Mouse (Mus musculus): ENCODE measurements at regions not wholly inside any gene's neighbourhood (a gene's known extent, or its start where the extent isn't known, plus 50 kb on each side); places are given as distances from the start of the nearest gene placed in this dataset.

DNA sequence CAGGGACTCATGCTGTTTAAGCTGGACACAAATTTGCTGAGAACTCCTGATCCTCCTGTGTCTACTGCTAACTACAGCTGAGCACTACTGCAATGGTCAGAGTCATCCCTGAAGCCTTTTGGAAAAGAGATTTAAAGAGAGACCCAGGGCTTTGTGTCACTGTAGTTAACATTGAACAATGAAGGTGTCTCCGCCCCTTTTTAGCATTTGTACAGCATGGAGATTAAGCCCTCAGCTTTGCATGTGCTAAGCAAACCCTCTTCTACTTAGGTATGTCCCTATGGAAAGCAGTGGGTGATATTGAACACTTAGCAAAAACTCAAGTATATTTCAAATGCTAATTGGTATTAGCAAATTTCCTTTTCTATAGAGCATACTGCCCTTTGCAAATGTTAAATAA lies 231.6 kb downstream of the Etaa1 start:
- no peak overlapping the region for H3K9ac ChIP-seq
- H3K4me3 ChIP-seq = no peak overlapping the region
- 81% methylated on average over 1 of the region's 1 CpGs for WGBS
- H3K27ac ChIP-seq (replicated peaks) = no peak overlapping the region
- no peaks in the 10 kb centered on the region for H3K4me1 ChIP-seq (replicated peaks)
- ATAC-seq (ENCODE audit: low FRiP score, low read depth) = no peak
- no peaks in the 10 kb centered on the region for H3K9me3 ChIP-seq
- no peak overlapping the region for H3K4me2 ChIP-seq
- H3K36me3 ChIP-seq = no peaks in the 10 kb centered on the region
- no peaks in the 10 kb centered on the region for H3K27me3 ChIP-seq

DNA sequence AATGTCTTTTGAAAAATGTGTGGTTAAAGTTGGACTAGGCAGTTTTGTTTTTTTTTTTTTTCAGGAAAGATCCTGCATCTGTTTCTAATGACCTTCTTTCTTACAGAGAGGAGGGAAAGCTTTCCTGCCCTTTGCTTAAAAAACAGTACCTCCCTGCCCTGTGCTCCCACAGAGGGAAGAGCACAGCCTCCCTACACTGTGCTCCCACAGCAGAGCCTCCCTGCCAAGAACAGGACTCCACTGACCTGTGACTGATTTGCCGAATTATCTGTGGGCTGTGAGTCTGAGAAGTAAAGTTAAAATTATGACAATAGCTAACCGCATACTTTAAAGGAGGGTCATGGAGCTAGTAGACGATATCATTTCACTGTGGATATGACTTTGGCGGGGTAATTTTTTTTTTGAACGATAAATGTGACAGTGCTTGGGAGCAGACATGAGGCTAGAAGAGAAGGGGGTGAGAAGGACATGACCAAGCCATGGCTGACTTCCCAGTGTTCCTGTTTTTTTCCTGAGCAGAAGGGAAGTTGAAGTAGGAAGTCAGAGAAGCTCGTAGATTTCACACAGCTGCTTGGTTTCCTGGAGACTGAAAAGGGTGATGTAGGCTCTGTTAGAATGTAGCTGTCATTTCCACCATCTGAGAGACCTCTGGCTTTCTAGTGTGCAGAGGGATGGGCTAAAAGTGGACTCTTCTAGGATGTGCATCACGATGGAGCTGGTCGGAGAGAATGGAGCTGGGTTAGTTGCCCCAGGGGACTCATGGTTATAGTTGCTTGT lies 226.2 kb downstream of the Etaa1 start:
- Histone ChIP-seq H3K9me3 (no peaks in the 10 kb centered on the region), H3K4me1 (replicated peaks) (no peaks in the 10 kb centered on the region), H3K27ac (replicated peaks) (no peak overlapping the region), H3K27me3 (no peaks in the 10 kb centered on the region), H3K4me3 (no peak overlapping the region), H3K36me3 (no peaks in the 10 kb centered on the region), H3K9ac (no peak overlapping the region), H3K4me2 (no peak overlapping the region)
- no peak for ATAC-seq (ENCODE audit: low FRiP score, low read depth)
- WGBS = 63% methylated on average over 8 of the region's 8 CpGs

DNA sequence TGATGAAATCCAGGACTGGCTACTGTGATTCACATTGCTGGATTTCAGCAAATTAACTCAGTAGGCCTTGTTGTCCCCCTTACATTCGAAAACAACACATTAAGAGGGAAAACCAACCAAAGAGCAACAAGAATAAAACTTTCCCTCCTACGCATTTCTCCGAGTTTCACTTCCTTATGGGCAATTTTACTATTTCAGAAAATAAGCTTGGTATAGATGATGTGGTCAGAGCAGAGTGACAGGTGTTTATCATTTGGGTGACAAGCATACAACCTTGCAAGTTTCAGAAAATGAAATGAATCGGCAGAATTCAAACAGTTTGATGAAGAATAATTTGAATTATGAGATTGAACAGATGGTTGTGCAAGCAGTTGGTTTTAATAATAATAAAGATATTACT lies 220.6 kb downstream of the Etaa1 start:
- H3K27me3 ChIP-seq = no peaks in the 10 kb centered on the region
- WGBS = 94% methylated on average over 4 of the region's 4 CpGs
- H3K9ac ChIP-seq = no peak overlapping the region
- ATAC-seq (ENCODE audit: low FRiP score, low read depth) = no peak
- H3K36me3 ChIP-seq = no peaks in the 10 kb centered on the region
- H3K9me3 ChIP-seq = no peaks in the 10 kb centered on the region
- no peak overlapping the region for H3K27ac ChIP-seq (replicated peaks)
- no peak overlapping the region for H3K4me3 ChIP-seq
- no peak overlapping the region for H3K4me2 ChIP-seq
- H3K4me1 ChIP-seq (replicated peaks) = no peaks in the 10 kb centered on the region

DNA sequence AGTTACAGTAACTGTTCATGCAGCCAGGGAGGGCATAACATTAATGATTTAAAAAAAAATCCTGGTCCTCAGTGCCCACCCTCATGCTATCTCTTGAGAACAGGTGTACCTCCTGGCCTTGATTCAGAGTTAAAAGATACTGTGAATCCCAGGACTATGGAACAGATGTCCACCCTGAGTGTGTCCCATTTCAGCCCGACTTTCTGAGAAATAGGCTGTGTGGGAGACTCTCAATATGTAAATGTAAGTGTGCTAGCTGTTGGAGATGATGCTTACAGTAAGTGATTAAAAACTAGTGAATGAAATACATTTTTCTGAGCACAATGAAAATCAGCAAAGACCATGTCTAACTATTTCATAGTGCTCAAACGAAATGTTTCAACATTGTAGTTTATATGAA lies 219.2 kb downstream of the Etaa1 start:
- no peak overlapping the region for H3K9ac ChIP-seq
- H3K27me3 ChIP-seq = no peaks in the 10 kb centered on the region
- no peaks in the 10 kb centered on the region for H3K9me3 ChIP-seq
- ATAC-seq (ENCODE audit: low FRiP score, low read depth) = no peak
- no peak overlapping the region for H3K27ac ChIP-seq (replicated peaks)
- no peak overlapping the region for H3K4me3 ChIP-seq
- H3K4me1 ChIP-seq (replicated peaks) = no peaks in the 10 kb centered on the region
- no peaks in the 10 kb centered on the region for H3K36me3 ChIP-seq
- WGBS = 82% methylated on average over 2 of the region's 2 CpGs
- no peak overlapping the region for H3K4me2 ChIP-seq

DNA sequence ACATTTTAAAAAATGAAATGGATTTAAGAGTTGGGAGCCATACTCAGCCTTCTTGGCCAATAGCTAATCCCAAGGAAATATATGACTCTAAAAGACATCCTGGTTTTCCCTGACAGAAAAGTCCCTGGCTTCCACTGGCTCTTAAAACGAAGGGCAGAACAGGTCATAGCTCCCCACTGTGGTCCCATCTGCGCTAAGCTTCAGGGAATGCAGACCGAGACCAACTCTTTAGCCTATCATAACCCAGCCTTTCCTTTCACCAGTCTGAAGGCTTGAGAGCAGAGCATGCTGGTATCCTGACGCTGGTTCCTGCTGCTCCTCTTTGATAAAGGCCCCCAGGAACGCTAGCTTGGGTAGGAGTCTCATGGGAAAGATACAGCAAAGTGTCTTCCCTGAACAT lies 214.8 kb downstream of the Etaa1 start:
- Histone ChIP-seq H3K9ac (no peak overlapping the region), H3K4me3 (no peak overlapping the region), H3K27me3 (no peaks in the 10 kb centered on the region), H3K4me2 (no peak overlapping the region), H3K27ac (replicated peaks) (no peak overlapping the region), H3K4me1 (replicated peaks) (no peaks in the 10 kb centered on the region), H3K9me3 (no peaks in the 10 kb centered on the region), H3K36me3 (no peaks in the 10 kb centered on the region)
- ATAC-seq (ENCODE audit: low FRiP score, low read depth) = no peak
- 48% methylated on average over 5 of the region's 5 CpGs for WGBS

DNA sequence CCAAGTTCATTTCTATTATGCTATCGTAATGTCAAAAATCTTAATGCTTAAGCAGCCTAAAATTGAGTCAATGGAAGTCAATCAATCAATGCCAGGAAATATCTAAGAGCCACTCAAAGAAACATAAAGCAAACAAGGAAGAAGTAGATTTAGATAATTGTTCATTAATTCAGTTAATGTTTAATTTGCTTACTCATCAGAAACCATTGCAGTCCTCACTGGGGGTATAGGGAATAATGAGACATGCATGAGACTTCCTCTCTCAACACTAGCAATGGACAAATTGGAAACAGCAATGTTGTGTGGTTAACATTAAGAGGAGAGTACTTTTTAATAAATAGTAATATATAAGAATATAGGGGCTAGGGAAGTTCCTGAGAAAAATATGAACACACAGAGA lies 209.9 kb downstream of the Etaa1 start:
- Histone ChIP-seq H3K36me3 (no peaks in the 10 kb centered on the region), H3K4me1 (replicated peaks) (no peaks in the 10 kb centered on the region), H3K27me3 (no peaks in the 10 kb centered on the region), H3K4me2 (no peak overlapping the region), H3K27ac (replicated peaks) (no peak overlapping the region), H3K9ac (no peak overlapping the region), H3K4me3 (no peak overlapping the region), H3K9me3 (no peaks in the 10 kb centered on the region)
- WGBS = 96% methylated on average over 1 of the region's 1 CpGs
- no peak for ATAC-seq (ENCODE audit: low FRiP score, low read depth)

DNA sequence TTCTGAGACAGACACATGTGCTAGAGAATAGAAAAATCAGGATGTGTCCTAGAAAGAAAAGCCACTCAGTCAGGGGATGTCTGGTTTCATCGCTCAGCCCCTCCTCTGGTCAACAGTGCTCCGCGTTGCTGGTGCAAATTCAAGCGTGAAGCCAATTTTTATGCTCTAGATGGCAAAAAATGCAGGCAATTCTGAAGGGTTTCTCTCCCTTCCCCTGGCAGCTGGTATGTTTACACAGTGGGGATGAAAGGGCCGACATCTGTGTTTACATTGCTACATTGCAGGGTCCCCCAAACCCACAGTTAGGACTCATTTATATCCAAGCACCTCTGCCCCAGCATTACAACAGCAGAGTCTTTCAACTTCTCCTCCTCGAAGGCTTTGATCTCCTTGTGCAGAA lies 203.3 kb downstream of the Etaa1 start:
- H3K27ac ChIP-seq (replicated peaks) = no peak overlapping the region
- 10% methylated on average over 6 of the region's 6 CpGs for WGBS
- ATAC-seq (ENCODE audit: low FRiP score, low read depth) = no peak; the same call in 1 of the 2 replicates

DNA sequence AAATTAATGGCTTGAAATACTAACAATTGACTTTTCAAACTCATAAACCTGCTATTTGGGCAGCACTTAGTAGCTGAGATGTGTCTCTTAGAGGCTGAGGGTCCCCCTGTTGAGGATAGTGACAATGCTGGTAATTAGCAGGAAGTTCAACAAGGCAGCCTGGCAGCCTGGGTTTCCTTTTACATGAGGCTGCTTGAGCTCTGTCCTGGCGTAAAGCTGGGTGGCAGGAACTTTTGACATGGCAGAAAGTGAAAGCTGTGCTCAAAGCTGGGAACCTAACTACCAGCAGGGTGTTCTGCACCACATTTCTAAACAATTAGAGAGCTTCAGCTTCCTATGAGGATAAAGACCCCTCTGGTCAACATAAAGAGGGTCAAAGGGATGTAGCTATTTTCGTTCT lies 194.5 kb downstream of the Etaa1 start:
- ATAC-seq (ENCODE audit: low FRiP score, low read depth) = no peak
- 52% methylated on average over 2 of the region's 2 CpGs for WGBS
- H3K36me3 ChIP-seq = no peaks in the 10 kb centered on the region

More for the DNA sequence above, 203.3 kb downstream of the Etaa1 start:
- H3K36me3 ChIP-seq = no peaks in the 10 kb centered on the region
- H3K4me3 ChIP-seq = no peak overlapping the region
- no peaks in the 10 kb centered on the region for H3K9me3 ChIP-seq
- H3K4me2 ChIP-seq = no peak overlapping the region
- no peaks in the 10 kb centered on the region for H3K27me3 ChIP-seq
- H3K9ac ChIP-seq = no peak overlapping the region
- peaks cover 4% of the 10 kb centered on the region; the same call in 1 of the 2 replicates for H3K4me1 ChIP-seq (replicated peaks)

DNA sequence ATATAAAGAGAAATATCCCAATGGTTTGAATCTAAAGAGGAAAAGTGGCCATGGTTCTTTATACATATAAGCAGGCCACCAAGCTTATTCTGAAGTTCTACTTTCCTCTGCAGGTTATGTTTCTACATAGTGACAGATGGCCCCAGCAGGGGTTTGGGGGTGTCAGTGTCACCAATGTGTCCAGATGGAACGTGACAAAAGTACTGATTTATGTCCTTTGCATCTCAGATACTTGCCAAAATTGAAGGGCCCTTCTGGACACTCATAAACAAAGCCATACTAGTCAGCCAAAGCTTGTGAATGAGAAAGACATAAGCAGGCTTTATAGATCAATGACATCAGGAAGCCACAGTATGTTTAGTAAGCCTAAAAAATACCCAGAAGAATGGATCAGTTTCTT lies 190.3 kb downstream of the Etaa1 start:
- H3K9ac ChIP-seq = no peak overlapping the region
- H3K4me1 ChIP-seq (replicated peaks) = no peaks in the 10 kb centered on the region
- no peaks in the 10 kb centered on the region for H3K27me3 ChIP-seq
- no peaks in the 10 kb centered on the region for H3K36me3 ChIP-seq
- H3K4me3 ChIP-seq = no peak overlapping the region
- no peaks in the 10 kb centered on the region for H3K9me3 ChIP-seq
- H3K27ac ChIP-seq (replicated peaks) = no peak overlapping the region
- ATAC-seq (ENCODE audit: low FRiP score, low read depth) = no peak
- WGBS = 46% methylated on average over 1 of the region's 1 CpGs
- H3K4me2 ChIP-seq = no peak overlapping the region

More for the DNA sequence above, 194.5 kb downstream of the Etaa1 start:
- H3K27me3 ChIP-seq = no peaks in the 10 kb centered on the region
- H3K4me3 ChIP-seq = no peak overlapping the region
- H3K4me1 ChIP-seq (replicated peaks) = no peaks in the 10 kb centered on the region
- no peak overlapping the region for H3K27ac ChIP-seq (replicated peaks)
- no peak overlapping the region for H3K9ac ChIP-seq
- no peaks in the 10 kb centered on the region for H3K9me3 ChIP-seq
- no peak overlapping the region for H3K4me2 ChIP-seq

DNA sequence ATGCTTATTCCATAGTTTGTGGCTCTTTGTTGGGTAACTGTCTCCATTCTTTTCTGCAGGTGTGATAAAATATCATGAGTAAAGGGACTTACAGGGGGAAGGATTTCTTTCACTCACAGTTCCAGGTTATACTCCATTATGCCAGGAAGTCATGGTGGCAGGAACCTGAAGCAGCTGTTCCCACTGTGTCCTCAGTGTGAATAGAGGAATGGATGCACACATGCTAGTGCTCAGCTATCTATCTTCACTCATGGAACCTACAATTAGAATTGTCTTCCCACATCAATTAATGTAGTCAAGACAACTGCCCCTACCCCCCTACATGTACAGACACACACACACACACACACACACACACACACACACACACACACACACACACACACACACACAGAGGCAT lies 189.5 kb downstream of the Etaa1 start:
- no peak for ATAC-seq (ENCODE audit: low FRiP score, low read depth)
- no peaks in the 10 kb centered on the region for H3K4me1 ChIP-seq (replicated peaks)
- no peaks in the 10 kb centered on the region for H3K27me3 ChIP-seq
- no peak overlapping the region for H3K4me3 ChIP-seq
- no peaks in the 10 kb centered on the region for H3K9me3 ChIP-seq
- no peak overlapping the region for H3K9ac ChIP-seq
- H3K4me2 ChIP-seq = no peak overlapping the region
- no peaks in the 10 kb centered on the region for H3K36me3 ChIP-seq
- no peak overlapping the region for H3K27ac ChIP-seq (replicated peaks)

DNA sequence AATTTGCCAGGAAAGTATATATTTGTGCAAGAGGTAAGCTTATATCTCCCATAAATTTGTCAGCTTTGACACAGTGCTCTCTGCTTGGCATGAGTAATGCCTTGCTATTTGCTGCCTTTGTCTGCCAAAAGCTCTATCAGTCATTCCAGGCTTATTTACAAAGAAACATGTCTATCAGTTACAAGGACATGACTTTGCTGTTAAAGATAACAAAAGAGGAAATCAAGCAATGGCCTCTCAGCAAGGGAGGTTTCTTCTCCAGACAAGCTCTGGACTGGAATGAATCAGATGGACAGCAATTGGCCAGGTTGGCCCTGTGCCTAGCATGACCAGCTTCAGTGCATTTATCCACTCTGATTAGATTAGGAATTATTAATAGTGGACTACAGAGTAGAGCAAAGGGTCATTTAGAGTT lies 185.3 kb downstream of the Etaa1 start:
- no peak overlapping the region for H3K9ac ChIP-seq
- H3K4me3 ChIP-seq = no peak overlapping the region
- no peak overlapping the region for H3K4me2 ChIP-seq
- H3K4me1 ChIP-seq (replicated peaks) = no peaks in the 10 kb centered on the region
- H3K27me3 ChIP-seq = no peaks in the 10 kb centered on the region
- H3K36me3 ChIP-seq = no peaks in the 10 kb centered on the region
- H3K9me3 ChIP-seq = no peaks in the 10 kb centered on the region
- H3K27ac ChIP-seq (replicated peaks) = no peak overlapping the region
- peak; percentile 48; the same call in 1 of the 2 replicates for ATAC-seq (ENCODE audit: low FRiP score, low read depth)

DNA sequence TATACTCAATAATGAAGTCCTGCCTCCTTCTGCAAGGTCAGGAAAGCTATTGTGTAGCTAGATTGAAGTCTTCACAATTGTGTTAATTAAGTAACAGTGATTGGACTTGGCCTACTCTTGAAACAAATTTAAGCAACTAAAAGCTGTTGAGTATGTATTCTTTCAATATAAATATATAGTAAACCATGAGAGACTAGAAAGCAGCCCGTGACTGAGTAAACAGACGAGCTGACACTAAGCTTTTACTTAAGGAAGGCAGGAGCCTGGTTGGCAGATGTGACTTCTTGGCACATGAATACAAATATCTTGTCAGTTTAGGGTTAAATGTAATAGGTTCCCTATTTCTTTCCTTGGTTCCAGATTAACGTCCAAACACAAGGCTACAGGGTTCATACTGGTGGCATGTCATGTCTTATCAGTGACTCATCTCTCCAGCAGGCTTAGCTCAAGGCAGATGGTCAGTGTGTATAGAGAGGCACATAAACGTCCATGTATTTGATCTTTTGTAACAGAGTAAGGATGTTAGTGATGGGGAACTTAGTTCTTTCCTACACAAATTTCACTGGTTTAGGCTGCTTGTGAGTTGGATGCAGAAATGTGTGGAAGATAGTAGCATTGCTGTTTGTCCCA lies 184.7 kb downstream of the Etaa1 start:
- no peak for ATAC-seq (ENCODE audit: low FRiP score, low read depth)
- 69% methylated on average over 4 of the region's 4 CpGs for WGBS
- H3K4me1 ChIP-seq (replicated peaks) = no peaks in the 10 kb centered on the region

DNA sequence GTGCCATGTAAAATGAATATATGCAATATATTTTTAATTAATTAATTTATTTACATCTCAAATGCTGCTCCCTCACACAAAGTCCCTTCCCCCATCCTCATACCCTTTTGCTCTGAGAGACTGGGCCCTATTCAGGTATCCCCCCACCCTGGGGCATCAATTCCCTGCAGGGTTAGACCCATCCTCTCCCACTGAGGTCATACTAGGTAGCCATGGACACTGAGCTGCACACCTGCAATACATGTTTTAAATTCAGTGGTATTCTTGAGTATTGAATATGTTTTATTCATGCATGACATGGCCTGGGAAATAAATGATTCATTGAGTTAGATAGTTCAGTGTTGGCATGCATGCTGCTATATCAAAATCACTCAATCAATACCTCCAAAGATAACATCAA lies 156.0 kb downstream of the Etaa1 start:
- no peak overlapping the region for H3K4me3 ChIP-seq
- no peak overlapping the region for H3K27ac ChIP-seq (replicated peaks)
- H3K9ac ChIP-seq = no peak overlapping the region
- no peaks in the 10 kb centered on the region for H3K27me3 ChIP-seq
- H3K36me3 ChIP-seq = no peaks in the 10 kb centered on the region
- H3K4me1 ChIP-seq (replicated peaks) = no peaks in the 10 kb centered on the region
- no peaks in the 10 kb centered on the region for H3K9me3 ChIP-seq
- ATAC-seq (ENCODE audit: low FRiP score, low read depth) = no peak
- no peak overlapping the region for H3K4me2 ChIP-seq

More for the DNA sequence above, 184.7 kb downstream of the Etaa1 start:
- Histone ChIP-seq H3K27me3 (no peaks in the 10 kb centered on the region), H3K9me3 (no peaks in the 10 kb centered on the region), H3K4me2 (no peak overlapping the region), H3K9ac (no peak overlapping the region), H3K36me3 (no peaks in the 10 kb centered on the region), H3K4me3 (no peak overlapping the region), H3K27ac (replicated peaks) (no peak overlapping the region)

All from hindbrain, embryonic 15.5 days (tissue).